Mouse (Mus musculus) lung, postnatal 4 days (tissue): Measurements from ENCODE around the gene Ptx4.
"Not testable (repeated sequence)": the region's sequence is repeated elsewhere in the genome, so short reads cannot be mapped to it uniquely, and the experiment has no call there.

Source experiments
- DNase-seq, 2 experiments: peaks; one replicate each; pipeline ENCODE4 v3.0.0; 2021

Gene Ptx4

DNA sequence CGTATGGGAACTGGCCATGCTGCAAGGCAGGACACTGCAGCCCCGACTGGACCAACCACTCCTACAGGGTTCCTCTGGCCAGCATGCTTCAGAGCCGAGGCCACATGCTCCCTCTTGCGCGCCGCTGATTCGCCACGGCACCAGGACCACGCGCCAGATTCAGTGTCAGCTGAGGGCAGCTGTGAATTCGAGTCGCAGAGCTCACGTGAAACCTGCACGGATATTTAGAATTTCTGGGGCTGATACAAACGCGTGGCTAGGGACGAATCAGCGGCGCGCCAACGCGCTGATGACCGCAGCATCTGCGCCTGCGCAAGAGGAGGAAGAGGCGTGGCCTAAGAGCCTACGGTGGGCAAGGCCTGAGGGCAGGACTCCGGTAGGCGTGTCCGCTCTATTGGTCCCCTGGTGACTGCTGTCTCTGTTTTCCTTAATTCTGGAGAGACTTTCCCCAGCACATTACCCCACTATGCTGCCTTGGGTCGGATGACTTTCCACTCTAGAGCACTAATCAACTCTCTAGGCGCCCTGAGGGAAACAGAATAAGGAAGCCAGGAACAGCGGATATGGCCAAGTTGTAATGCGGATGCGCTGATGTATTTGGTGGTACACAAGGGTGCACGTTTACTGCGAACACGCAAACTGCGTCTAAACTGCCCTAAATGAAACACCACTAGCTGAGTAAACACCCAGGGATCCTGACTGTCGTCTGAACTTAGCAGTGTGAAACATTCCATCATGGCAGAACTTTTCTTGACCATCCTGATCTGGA, 4.7 kb upstream of the Ptx4 start, which contains the start of gene Telo2:
Gene Telo2, minus strand, starts transcription at position 304 of the 769 bp plus-strand sequence.
- peak; percentile 94 to 96 for DNase-seq

DNA sequence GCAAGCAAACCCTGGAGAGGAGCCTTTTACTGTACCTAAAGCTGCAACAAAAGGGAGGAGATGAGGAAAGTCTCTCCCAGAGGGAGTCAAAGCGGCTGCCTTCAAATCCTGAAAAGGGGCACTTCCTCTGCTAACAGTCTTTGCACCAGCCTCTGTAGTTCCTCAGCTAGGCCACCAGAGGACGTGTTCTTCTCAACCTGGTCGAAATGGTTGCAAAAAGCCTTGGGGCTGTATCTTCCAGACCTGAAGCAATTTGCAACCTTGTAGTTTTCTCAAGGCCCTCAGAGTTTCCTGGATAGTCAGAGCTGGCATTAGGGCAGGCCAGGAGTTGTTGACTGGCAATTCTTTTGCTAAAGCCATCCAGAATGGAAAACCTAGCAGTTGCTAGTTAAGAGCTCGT, 3.3 kb upstream of the Ptx4 start:
- DNase-seq = peak in 1 of 2 experiments; percentile 47

DNA sequence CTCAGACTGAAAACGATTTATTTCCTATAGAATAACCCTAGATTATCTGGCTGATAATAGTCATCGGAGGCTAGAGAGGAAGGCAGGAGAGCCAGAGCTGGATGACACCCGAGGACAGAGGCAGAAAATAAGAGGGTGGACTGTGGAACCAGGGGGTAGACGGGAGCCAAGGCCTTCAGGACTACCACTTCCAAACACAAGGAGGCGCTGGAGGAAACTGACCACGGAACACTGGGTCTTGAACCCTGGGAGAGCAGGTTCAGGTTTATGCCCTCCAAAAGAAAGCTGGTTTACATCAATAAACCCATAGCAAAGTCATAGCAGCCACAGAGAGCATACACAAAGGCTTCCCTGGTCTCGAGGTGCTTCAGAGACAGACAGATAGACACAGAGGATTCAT, 3.4 kb downstream of the Ptx4 start:
- DNase-seq = peak in 1 of 2 experiments; percentile 43

DNA sequence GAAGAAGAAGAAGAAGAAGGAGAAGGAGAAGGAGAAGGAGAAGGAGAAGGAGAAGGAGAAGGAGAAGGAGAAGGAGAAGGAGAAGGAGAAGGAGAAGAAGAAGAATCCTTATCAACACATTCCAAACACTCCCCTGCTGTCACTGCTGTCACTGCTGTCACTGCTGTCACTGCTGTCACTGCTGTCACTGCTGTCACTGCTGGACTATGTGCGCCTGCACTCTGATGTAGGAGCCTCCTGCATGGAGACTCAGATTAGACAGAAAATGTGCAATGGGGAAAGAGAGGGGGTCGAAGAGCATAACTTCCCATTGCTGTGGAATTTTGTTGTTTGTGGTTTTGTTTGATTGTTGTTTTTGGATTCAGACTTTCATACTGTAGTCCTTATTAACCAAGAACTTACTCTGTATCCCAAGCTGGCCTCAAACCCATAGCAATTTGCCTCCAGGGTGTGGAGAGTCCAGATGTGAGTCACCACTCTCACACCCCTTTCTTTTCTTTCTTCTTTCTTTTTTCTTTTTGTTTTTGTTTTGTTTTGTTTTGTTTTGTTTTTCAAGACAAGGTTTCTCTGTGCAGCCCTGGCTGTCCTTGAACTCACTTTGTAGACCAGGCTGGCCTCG, 5.0 kb downstream of the Ptx4 start:
- not testable (repeated sequence) for DNase-seq

DNA sequence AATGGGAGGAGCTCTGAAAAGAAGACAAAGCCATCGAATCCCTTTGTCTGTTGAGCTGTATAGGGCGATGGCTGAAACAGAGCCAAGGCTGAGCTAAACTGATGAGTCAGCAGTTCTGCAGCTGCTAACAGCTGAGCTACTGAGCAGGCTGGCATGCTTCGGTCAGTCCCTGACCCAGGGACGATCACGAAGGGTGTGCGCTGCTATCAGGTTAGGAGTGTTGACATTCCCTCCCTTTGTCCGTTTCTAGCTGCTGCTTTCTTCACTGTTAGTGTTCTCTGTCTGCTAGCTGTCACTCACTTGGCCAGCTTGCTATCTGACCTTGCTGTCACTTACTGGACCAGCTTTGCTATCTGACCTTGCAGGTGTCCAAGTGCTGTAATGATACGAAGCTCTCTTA, 6.5 kb downstream of the Ptx4 start:
- DNase-seq = no peak

DNA sequence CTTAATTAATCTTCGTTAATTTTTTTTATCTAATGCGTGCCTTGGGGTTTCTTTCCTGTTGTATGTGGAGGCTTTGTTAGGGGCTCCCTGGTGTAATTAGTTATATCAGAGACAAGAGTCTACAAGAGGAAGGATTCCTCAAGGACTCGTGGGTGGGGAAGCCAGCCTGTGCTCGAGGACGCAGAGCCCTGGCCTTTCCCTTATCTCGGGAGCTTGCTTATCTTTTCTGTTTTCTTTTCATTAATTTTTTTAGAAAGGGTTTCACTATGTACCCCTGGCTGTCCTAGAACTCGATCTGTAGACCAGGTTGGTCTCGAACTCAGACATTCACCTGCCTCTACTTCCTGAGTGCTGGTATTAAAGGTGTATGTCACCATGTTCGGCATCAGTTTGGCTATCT, 7.1 kb downstream of the Ptx4 start:
- no peak for DNase-seq

DNA sequence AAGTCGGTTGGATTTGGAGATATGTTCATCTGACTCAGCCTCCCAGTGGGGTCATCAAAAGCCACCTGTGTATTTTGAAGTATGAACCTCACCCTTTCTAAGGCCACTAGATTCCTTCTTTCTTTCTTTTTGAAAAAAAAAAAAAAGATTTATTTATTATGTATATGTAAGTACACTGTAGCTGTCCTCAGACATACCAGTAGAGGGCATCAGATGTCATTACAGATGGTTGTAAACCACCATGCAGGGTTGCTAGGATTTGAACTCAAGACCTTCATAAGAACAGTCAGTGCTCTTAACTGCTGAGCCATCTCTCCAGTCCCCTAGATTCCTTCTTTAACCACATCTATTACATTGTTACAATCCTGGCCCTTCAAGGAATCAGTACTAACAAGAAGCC, 9.5 kb downstream of the Ptx4 start:
- DNase-seq = no peak

GRCm38 (mm10) chr17:25133275-25133698, 12.7 kb downstream of the Ptx4 start, which contains the start of gene Clcn7:
TSS of gene Clcn7 (plus strand) at chr17:25133391.
- DNase-seq = peak; percentile 92 to 93

GRCm38 (mm10) chr17:25135622-25136021, 15.1 kb downstream of the Ptx4 start:
- no peak for DNase-seq

DNA sequence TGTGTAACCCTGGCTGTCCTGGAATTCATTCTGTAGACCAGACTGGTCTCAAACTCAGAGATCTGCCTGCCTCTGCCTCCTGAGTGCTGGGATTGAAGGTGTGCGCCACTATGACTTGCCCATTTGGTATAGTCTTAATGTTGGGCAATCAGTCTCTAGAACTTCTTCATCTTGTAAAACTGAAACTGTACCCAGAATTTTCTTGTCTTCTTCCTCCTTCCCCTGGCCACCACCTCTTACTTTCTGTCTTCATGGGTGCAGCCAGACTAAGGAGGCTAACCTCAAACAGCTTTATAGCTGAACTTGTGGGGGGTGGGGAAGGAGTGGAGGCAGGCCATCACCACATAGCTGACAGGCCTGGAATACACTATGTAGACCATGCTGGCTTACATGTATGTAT, 18.2 kb downstream of the Ptx4 start:
- no peak for DNase-seq

GRCm38 (mm10) chr17:25139960-25140359, 19.4 kb downstream of the Ptx4 start:
- peak in 1 of 2 experiments; percentile 26 for DNase-seq

GRCm38 (mm10) chr17:25162161-25162560, 41.6 kb downstream of the Ptx4 start, which contains the start of gene Ccdc154:
TSS of gene Ccdc154 (plus strand) at chr17:25162461.
- no peak for DNase-seq

DNA sequence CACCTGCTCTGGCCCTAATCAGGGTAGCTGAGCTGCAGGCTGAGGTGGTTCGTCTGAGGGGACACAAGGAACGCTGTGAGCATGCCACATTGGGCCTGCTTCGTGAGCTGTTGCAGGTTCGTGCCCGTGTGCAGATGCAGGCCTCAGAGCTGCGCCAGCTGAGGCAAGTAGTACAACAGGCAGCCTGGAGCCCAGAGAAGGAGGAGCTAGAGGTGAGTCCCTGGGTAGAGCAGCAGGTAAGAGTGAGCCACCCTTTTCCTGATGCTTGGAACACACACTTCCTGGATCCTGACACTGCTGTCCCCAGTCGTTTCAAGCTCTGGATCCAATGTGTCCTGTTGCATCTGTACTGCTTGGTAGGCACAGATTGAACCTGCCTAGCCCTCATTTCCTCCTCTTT, 42.8 kb downstream of the Ptx4 start:
- no peak for DNase-seq

- no peak for DNase-seq
These were observed 44.2 kb downstream of the Ptx4 start for GRCm38 (mm10) chr17:25164770-25165169.

DNA sequence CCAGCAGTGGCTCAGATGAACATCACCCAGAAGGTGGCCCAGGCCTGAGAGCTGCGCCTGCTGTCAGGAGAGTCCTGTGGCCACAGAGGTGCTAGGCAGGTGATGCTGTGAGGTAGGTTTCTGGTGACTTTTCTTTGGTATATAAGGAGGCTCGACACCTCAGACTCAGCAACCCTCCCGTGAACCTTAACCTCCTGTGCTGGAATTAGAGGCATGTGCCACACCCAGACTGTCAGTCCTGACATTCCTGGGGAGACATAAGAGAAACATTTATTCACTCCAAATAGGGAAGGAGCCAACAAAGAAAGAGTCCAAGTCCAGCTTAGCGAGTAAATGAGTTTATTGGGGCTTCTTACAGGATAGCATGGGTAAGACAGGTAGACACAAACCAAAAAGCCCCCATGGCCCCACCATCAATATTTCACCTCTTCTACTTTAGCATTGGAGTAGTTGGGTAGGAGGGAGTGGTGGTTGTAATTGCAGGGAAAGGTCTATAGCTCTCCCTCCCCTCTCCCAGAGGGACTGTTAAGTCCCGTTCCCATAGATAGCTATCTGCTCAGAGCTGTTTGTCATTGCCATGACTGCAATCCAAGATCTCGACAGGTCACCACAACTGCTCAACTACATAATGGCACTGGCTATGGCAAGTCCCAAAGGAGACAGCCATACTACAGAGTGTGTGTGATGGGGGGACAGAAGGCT, 45.6 kb downstream of the Ptx4 start:
- DNase-seq = no peak

DNA sequence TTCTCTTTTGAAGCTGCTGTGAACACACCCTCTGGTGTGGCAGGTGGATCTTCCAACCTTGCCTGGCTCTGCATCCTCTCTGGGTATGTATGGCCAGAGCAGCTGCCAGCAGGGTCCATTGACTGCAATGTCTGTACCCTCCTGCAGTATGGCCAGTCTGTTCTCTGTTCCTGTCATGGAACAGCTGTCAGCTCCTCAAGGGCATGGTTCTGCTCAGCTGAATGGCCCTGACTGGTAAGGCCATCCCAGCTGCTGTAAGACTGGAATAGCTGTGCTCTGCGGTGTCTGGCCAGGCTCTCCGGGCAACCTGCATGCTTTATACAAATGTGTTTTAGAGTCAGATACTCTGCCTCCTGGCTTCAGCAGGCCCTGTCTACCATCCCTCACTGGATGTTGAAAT, 49.1 kb downstream of the Ptx4 start:
- no peak for DNase-seq

GRCm38 (mm10) chr17:25172558-25172957, 52.0 kb downstream of the Ptx4 start:
- no peak for DNase-seq
